Mouse (Mus musculus): ENCODE results near the gene Ttc29. TPM values are rescaled to one million over a fixed set of nuclear protein-coding genes. Genes with fewer than 3 reads are reported as not detected.

The Ttc29 gene
- polyA plus RNA-seq, 1 experiment from 2014 or later: 0.09 TPM

- Histone ChIP-seq H3K9ac (no peak overlapping the region), H3K9me3 (no peaks in the 10 kb centered on the region), H3K4me2 (replicated peaks) (no peak overlapping the region), H3K4me3 (no peak overlapping the region), H3K4me1 (0 out of 2 replicates have a peak, but pooled peaks cover 7% of the 10 kb centered on the region), H3K27ac (no peak overlapping the region), H3K36me3 (no peaks in the 10 kb centered on the region), H3K27me3 (peaks cover 93% of the 10 kb centered on the region)
- no peak for ATAC-seq (ENCODE audit: low FRiP score, low read depth)
- WGBS: 1% methylated on average over 8 of the region's 8 CpGs
Observed at GRCm38 (mm10) chr8:78427769-78428130, 214.7 kb downstream of the Ttc29 start.

- H3K36me3 ChIP-seq: no peaks in the 10 kb centered on the region
- no peak overlapping the region for H3K27ac ChIP-seq
- peaks cover 92% of the 10 kb centered on the region for H3K27me3 ChIP-seq
- 0 out of 2 replicates have a peak, but pooled peaks cover 7% of the 10 kb centered on the region for H3K4me1 ChIP-seq
- 5% methylated on average over 11 of the region's 11 CpGs for WGBS
- H3K9ac ChIP-seq: no peak overlapping the region
- H3K4me2 ChIP-seq (replicated peaks): no peak overlapping the region
- ATAC-seq (ENCODE audit: low FRiP score, low read depth): no peak
- H3K9me3 ChIP-seq: no peaks in the 10 kb centered on the region
- no peak overlapping the region for H3K4me3 ChIP-seq
Observed at GRCm38 (mm10) chr8:78428148-78428547, 215.1 kb downstream of the Ttc29 start.

- H3K4me2 ChIP-seq (replicated peaks): no peak overlapping the region
- 2% methylated on average over 4 of the region's 4 CpGs for WGBS
- no peaks in the 10 kb centered on the region for H3K36me3 ChIP-seq
- no peak overlapping the region for H3K27ac ChIP-seq
- H3K4me3 ChIP-seq: no peak overlapping the region
- peaks cover 24% of the 10 kb centered on the region for H3K4me1 ChIP-seq
- H3K9me3 ChIP-seq: no peaks in the 10 kb centered on the region
- ATAC-seq (ENCODE audit: low FRiP score, low read depth): no peak
- H3K9ac ChIP-seq: no peak overlapping the region
- peaks cover 89% of the 10 kb centered on the region for H3K27me3 ChIP-seq
Observed at GRCm38 (mm10) chr8:78431356-78431755, 218.3 kb downstream of the Ttc29 start.

GRCm38 (mm10) chr8:78432451-78432850 is 219.4 kb downstream of the Ttc29 start:
- no peak overlapping the region for H3K27ac ChIP-seq
- no peak overlapping the region for H3K4me3 ChIP-seq
- no peak for ATAC-seq (ENCODE audit: low FRiP score, low read depth)
- no peaks in the 10 kb centered on the region for H3K36me3 ChIP-seq
- 19% methylated on average over 1 of the region's 1 CpGs for WGBS
- H3K4me2 ChIP-seq (replicated peaks): no peak overlapping the region
- H3K9me3 ChIP-seq: no peaks in the 10 kb centered on the region
- H3K4me1 ChIP-seq: peaks cover 28% of the 10 kb centered on the region
- peaks cover 89% of the 10 kb centered on the region for H3K27me3 ChIP-seq
- no peak overlapping the region for H3K9ac ChIP-seq

- Histone ChIP-seq H3K36me3 (no peaks in the 10 kb centered on the region), H3K27ac (no peak overlapping the region), H3K9ac (no peak overlapping the region), H3K27me3 (peaks cover 89% of the 10 kb centered on the region), H3K4me2 (replicated peaks) (no peak overlapping the region), H3K9me3 (no peaks in the 10 kb centered on the region), H3K4me3 (no peak overlapping the region), H3K4me1 (peaks cover 30% of the 10 kb centered on the region)
- ATAC-seq (ENCODE audit: low FRiP score, low read depth): no peak
- 17% methylated on average over 5 of the region's 5 CpGs for WGBS
Observed at GRCm38 (mm10) chr8:78433318-78433717, 220.2 kb downstream of the Ttc29 start.

- no peak for ATAC-seq (ENCODE audit: low FRiP score, low read depth)
- peak overlapping the region; percentile 39 for H3K4me2 ChIP-seq (replicated peaks)
- no peak overlapping the region for H3K27ac ChIP-seq
- H3K36me3 ChIP-seq: no peaks in the 10 kb centered on the region
- no peak overlapping the region for H3K9ac ChIP-seq
- peaks cover 92% of the 10 kb centered on the region for H3K27me3 ChIP-seq
- WGBS: 1% methylated on average over 8 of the region's 8 CpGs
- H3K4me3 ChIP-seq: peak overlapping the region; percentile 22; the same call in 1 of the 2 replicates
- peaks cover 30% of the 10 kb centered on the region for H3K4me1 ChIP-seq
- H3K9me3 ChIP-seq: no peaks in the 10 kb centered on the region
Observed at GRCm38 (mm10) chr8:78434340-78434739, 221.2 kb downstream of the Ttc29 start.

GRCm38 (mm10) chr8:78434823-78435623 is 221.9 kb downstream of the Ttc29 start:
- peak overlapping the region; percentile 22 for H3K4me3 ChIP-seq
- H3K27me3 ChIP-seq: peaks cover 89% of the 10 kb centered on the region
- no peaks in the 10 kb centered on the region for H3K9me3 ChIP-seq
- WGBS: 1% methylated on average over 62 of the region's 62 CpGs
- no peak overlapping the region for H3K9ac ChIP-seq
- no peaks in the 10 kb centered on the region for H3K36me3 ChIP-seq
- H3K4me1 ChIP-seq: peaks cover 30% of the 10 kb centered on the region
- ATAC-seq (ENCODE audit: low FRiP score, low read depth): no peak
- H3K27ac ChIP-seq: no peak overlapping the region
- H3K4me2 ChIP-seq (replicated peaks): peak overlapping the region; percentile 39

- Histone ChIP-seq H3K4me3 (peak overlapping the region; percentile 45), H3K4me2 (replicated peaks) (peak overlapping the region; percentile 76), H3K9me3 (no peaks in the 10 kb centered on the region), H3K36me3 (no peaks in the 10 kb centered on the region), H3K27me3 (peaks cover 89% of the 10 kb centered on the region), H3K4me1 (peaks cover 30% of the 10 kb centered on the region), H3K27ac (no peak overlapping the region), H3K9ac (no peak overlapping the region)
- no peak for ATAC-seq (ENCODE audit: low FRiP score, low read depth)
- WGBS: under 1% methylated on average over 18 of the region's 18 CpGs
Observed at GRCm38 (mm10) chr8:78435624-78435960, 222.5 kb downstream of the Ttc29 start.

- Histone ChIP-seq H3K9ac (0 out of 2 replicates have a peak within 1 kb of the TSS, but pooled peaks have one; percentile 13), H3K27ac (no peak within 1 kb of the TSS), H3K4me2 (replicated peaks) (peak within 1 kb of the TSS; percentile 76), H3K27me3 (peaks cover 94% of the 10 kb centered on the region), H3K36me3 (no peaks in the 10 kb centered on the region), H3K9me3 (no peaks in the 10 kb centered on the region), H3K4me3 (peak within 1 kb of the TSS; percentile 45), H3K4me1 (peaks cover 30% of the 10 kb centered on the region)
- peak; percentile 69 for ATAC-seq (ENCODE audit: low FRiP score, low read depth)
- under 1% methylated on average over 45 of the region's 54 CpGs for WGBS
Observed at GRCm38 (mm10) chr8:78436071-78436651, 223.1 kb downstream of the Ttc29 start, which contains the start of gene Pou4f2. Gene Pou4f2, minus strand, starts transcription at chr8:78436645.

- Histone ChIP-seq H3K9me3 (no peaks in the 10 kb centered on the region), H3K27me3 (peaks cover 94% of the 10 kb centered on the region), H3K4me2 (replicated peaks) (peak overlapping the region; percentile 76), H3K4me1 (peaks cover 30% of the 10 kb centered on the region), H3K4me3 (peak overlapping the region; percentile 45), H3K36me3 (no peaks in the 10 kb centered on the region), H3K9ac (no peak overlapping the region), H3K27ac (no peak overlapping the region)
- WGBS: 0% methylated on average over 11 of the region's 25 CpGs
- ATAC-seq (ENCODE audit: low FRiP score, low read depth): no peak
Observed at GRCm38 (mm10) chr8:78436661-78437060, 223.6 kb downstream of the Ttc29 start.

GRCm38 (mm10) chr8:78437140-78438045 is 224.3 kb downstream of the Ttc29 start:
- H3K4me3 ChIP-seq: 0 out of 2 replicates have a peak overlapping the region, but pooled peaks have one; percentile 22
- H3K9ac ChIP-seq: no peak overlapping the region
- H3K9me3 ChIP-seq: no peaks in the 10 kb centered on the region
- 4% methylated on average over 32 of the region's 32 CpGs for WGBS
- ATAC-seq (ENCODE audit: low FRiP score, low read depth): no peak
- peak overlapping the region; percentile 76 for H3K4me2 ChIP-seq (replicated peaks)
- peaks cover 30% of the 10 kb centered on the region for H3K4me1 ChIP-seq
- H3K27ac ChIP-seq: no peak overlapping the region
- peaks cover 94% of the 10 kb centered on the region for H3K27me3 ChIP-seq
- no peaks in the 10 kb centered on the region for H3K36me3 ChIP-seq

GRCm38 (mm10) chr8:78438121-78438520 is 225.0 kb downstream of the Ttc29 start:
- Histone ChIP-seq H3K27me3 (peaks cover 95% of the 10 kb centered on the region), H3K9me3 (no peaks in the 10 kb centered on the region), H3K4me2 (replicated peaks) (peak overlapping the region; percentile 48), H3K4me3 (0 out of 2 replicates have a peak overlapping the region, but pooled peaks have one; percentile 22), H3K36me3 (no peaks in the 10 kb centered on the region), H3K27ac (no peak overlapping the region), H3K9ac (no peak overlapping the region), H3K4me1 (peaks cover 30% of the 10 kb centered on the region)
- under 1% methylated on average over 16 of the region's 18 CpGs for WGBS
- peak; percentile 58; the same call in 1 of the 2 replicates for ATAC-seq (ENCODE audit: low FRiP score, low read depth)

Measured in limb, embryonic 13.5 days (tissue).